Mouse (Mus musculus): Measurements from ENCODE around the gene Atg2a. TPM values are rescaled to one million over a fixed set of nuclear protein-coding genes. Genes with fewer than 3 reads are reported as not detected.

Atg2a gene
- polyA plus RNA-seq, 1 experiment from 2014 or later: 7.0 TPM

DNA sequence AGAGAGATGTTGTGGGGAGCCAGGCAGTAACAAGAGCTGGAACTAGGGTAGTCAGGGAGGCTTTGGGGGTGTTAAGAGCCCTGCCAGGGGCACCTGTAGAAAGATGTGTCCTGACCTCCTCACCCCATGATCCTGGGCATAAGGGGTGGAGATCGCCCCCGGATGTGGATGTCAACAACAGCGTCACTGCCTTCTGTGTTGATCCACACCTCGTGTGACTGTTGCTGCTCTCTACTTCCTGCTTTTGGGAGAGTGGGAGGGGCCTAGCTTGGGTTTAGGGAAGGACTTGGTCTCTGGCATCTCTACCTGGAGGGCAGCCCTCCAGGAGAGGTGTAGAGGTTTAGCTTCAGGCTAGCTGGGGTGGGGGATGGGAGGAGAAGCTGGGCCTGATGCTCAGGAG, 813 bp downstream of the Atg2a start:
- Histone ChIP-seq H3K36me3 (ENCODE audit: insufficient read depth, low read length) (peaks cover 12% of the 10 kb centered on the region), H3K27me3 (ENCODE audit: insufficient read depth, low read length) (no peaks in the 10 kb centered on the region), H3K9me3 (replicated peaks; ENCODE audit: low read length) (no peaks in the 10 kb centered on the region), H3K27ac (peak overlapping the region; percentile 86), H3K4me1 (replicated peaks; ENCODE audit: insufficient read depth, low read length) (peaks cover 9% of the 10 kb centered on the region), H3K4me2 (ENCODE audit: low read length) (peak overlapping the region; percentile 92), H3K4me3 (replicated peaks; ENCODE audit: low read depth, low read length) (peak overlapping the region; percentile 94), H3K9ac (ENCODE audit: low read depth, low read length) (peak overlapping the region; percentile 89)
- ATAC-seq (replicated peaks; ENCODE audit: low FRiP score, low read depth): peak; percentile 41
- 1% methylated on average over 4 of the region's 4 CpGs for WGBS
- DNase-seq (ENCODE audit: low spot score): peak; percentile 71
- no peak for TF ChIP-seq CTCF (IDR thresholded peaks at IDR 0.05; ENCODE audit: low read depth)

- WGBS: 90% methylated on average over 5 of the region's 5 CpGs
- H3K9me3 ChIP-seq (replicated peaks; ENCODE audit: low read length): no peaks in the 10 kb centered on the region
- H3K9ac ChIP-seq (ENCODE audit: low read depth, low read length): no peak overlapping the region
- ATAC-seq (replicated peaks; ENCODE audit: low FRiP score, low read depth) (no peak), DNase-seq (ENCODE audit: low spot score) (no peak)
- H3K4me3 ChIP-seq (replicated peaks; ENCODE audit: low read depth, low read length): no peak overlapping the region
- no peak overlapping the region for H3K4me2 ChIP-seq (ENCODE audit: low read length)
- no peak for TF ChIP-seq CTCF (IDR thresholded peaks at IDR 0.05; ENCODE audit: low read depth)
- peaks cover 9% of the 10 kb centered on the region for H3K4me1 ChIP-seq (replicated peaks; ENCODE audit: insufficient read depth, low read length)
- H3K36me3 ChIP-seq (ENCODE audit: insufficient read depth, low read length): peaks cover 20% of the 10 kb centered on the region
- H3K27me3 ChIP-seq (ENCODE audit: insufficient read depth, low read length): no peaks in the 10 kb centered on the region
- no peak overlapping the region for H3K27ac ChIP-seq
These were observed 1.8 kb downstream of the Atg2a start for GRCm38 (mm10) chr19:6243226-6243625.

- 47% methylated on average over 1 of the region's 1 CpGs for WGBS
- Histone ChIP-seq H3K4me2 (ENCODE audit: low read length) (no peak overlapping the region), H3K4me1 (replicated peaks; ENCODE audit: insufficient read depth, low read length) (peaks cover 9% of the 10 kb centered on the region), H3K4me3 (replicated peaks; ENCODE audit: low read depth, low read length) (no peak overlapping the region), H3K9ac (ENCODE audit: low read depth, low read length) (no peak overlapping the region), H3K27me3 (ENCODE audit: insufficient read depth, low read length) (no peaks in the 10 kb centered on the region), H3K36me3 (ENCODE audit: insufficient read depth, low read length) (peaks cover 34% of the 10 kb centered on the region), H3K9me3 (replicated peaks; ENCODE audit: low read length) (no peaks in the 10 kb centered on the region), H3K27ac (no peak overlapping the region)
- no peak for ATAC-seq (replicated peaks; ENCODE audit: low FRiP score, low read depth)
- DNase-seq (ENCODE audit: low spot score): no peak
- TF ChIP-seq CTCF (IDR thresholded peaks at IDR 0.05; ENCODE audit: low read depth): no peak
These were observed 4.3 kb downstream of the Atg2a start for GRCm38 (mm10) chr19:6245806-6246205.

GRCm38 (mm10) chr19:6247526-6248300, 6.2 kb downstream of the Atg2a start:
- ATAC-seq (replicated peaks; ENCODE audit: low FRiP score, low read depth): no peak
- no peak overlapping the region for H3K4me2 ChIP-seq (ENCODE audit: low read length)
- H3K36me3 ChIP-seq (ENCODE audit: insufficient read depth, low read length): peaks cover 50% of the 10 kb centered on the region
- H3K27me3 ChIP-seq (ENCODE audit: insufficient read depth, low read length): no peaks in the 10 kb centered on the region
- H3K4me3 ChIP-seq (replicated peaks; ENCODE audit: low read depth, low read length): no peak overlapping the region
- WGBS: 92% methylated on average over 29 of the region's 29 CpGs
- H3K9ac ChIP-seq (ENCODE audit: low read depth, low read length): no peak overlapping the region
- peaks cover 3% of the 10 kb centered on the region; the same call in 1 of the 2 replicates for H3K4me1 ChIP-seq (replicated peaks; ENCODE audit: insufficient read depth, low read length)
- no peak for DNase-seq (ENCODE audit: low spot score)
- TF ChIP-seq CTCF (IDR thresholded peaks at IDR 0.05; ENCODE audit: low read depth): no peak
- H3K27ac ChIP-seq: no peak overlapping the region
- H3K9me3 ChIP-seq (replicated peaks; ENCODE audit: low read length): no peaks in the 10 kb centered on the region

DNA sequence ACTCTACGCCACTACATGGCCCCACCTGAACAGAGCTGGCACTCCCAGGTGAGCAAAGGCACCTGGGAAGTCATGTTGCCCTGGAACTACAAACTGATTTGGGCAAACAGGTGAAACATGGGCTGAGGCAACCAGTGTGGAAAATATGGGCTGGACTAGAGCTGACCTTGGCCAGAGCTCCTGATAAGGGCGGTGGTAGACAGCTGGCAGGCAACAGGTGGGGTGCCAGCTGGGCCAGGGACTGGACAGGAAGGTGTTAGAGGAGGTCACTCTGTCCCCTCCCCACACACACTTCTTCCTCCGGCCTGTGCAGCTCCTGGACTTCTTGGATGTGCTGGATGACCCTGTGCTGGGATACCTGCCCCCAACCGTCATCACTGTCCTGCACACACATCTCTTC, 11.6 kb downstream of the Atg2a start:
- Histone ChIP-seq H3K36me3 (ENCODE audit: insufficient read depth, low read length) (peaks cover 82% of the 10 kb centered on the region), H3K9ac (ENCODE audit: low read depth, low read length) (no peak overlapping the region), H3K27me3 (ENCODE audit: insufficient read depth, low read length) (no peaks in the 10 kb centered on the region), H3K27ac (no peak overlapping the region), H3K4me2 (ENCODE audit: low read length) (no peak overlapping the region), H3K9me3 (replicated peaks; ENCODE audit: low read length) (no peaks in the 10 kb centered on the region), H3K4me1 (replicated peaks; ENCODE audit: insufficient read depth, low read length) (no peaks in the 10 kb centered on the region), H3K4me3 (replicated peaks; ENCODE audit: low read depth, low read length) (no peak overlapping the region)
- DNase-seq (ENCODE audit: low spot score): no peak
- WGBS: 88% methylated on average over 4 of the region's 4 CpGs
- TF ChIP-seq CTCF (IDR thresholded peaks at IDR 0.05; ENCODE audit: low read depth): no peak
- no peak for ATAC-seq (replicated peaks; ENCODE audit: low FRiP score, low read depth)

DNA sequence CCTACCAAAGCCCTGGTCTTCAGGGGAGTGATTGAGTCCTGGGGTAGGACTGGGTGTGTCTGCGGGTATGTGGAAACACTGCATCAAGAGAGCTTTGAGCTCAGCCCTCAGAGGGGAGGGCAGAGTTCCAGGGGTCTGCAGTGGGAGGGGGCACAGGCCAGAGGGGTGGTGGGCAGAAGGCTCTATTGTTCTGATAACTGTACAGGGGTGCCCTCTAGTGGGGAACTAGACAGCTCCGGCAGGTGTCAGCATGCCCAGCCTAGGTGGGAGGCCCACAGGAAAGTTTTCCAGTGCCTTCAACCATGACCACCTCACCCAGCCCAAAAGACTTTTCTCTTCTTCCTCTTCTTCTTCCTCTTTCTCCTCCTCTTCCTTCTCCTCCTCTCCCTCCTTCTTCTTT, 19.0 kb downstream of the Atg2a start:
- Histone ChIP-seq H3K9ac (ENCODE audit: low read depth, low read length) (no peak overlapping the region), H3K9me3 (replicated peaks; ENCODE audit: low read length) (no peaks in the 10 kb centered on the region), H3K4me3 (replicated peaks; ENCODE audit: low read depth, low read length) (no peak overlapping the region), H3K27ac (no peak overlapping the region), H3K27me3 (ENCODE audit: insufficient read depth, low read length) (no peaks in the 10 kb centered on the region), H3K4me1 (replicated peaks; ENCODE audit: insufficient read depth, low read length) (no peaks in the 10 kb centered on the region; the same call in 1 of the 2 replicates), H3K36me3 (ENCODE audit: insufficient read depth, low read length) (peaks cover 46% of the 10 kb centered on the region), H3K4me2 (ENCODE audit: low read length) (no peak overlapping the region)
- WGBS: 71% methylated on average over 2 of the region's 2 CpGs
- DNase-seq (ENCODE audit: low spot score) (peak; percentile 54), ATAC-seq (replicated peaks; ENCODE audit: low FRiP score, low read depth) (no peak)
- peak; percentile 55 for TF ChIP-seq CTCF (IDR thresholded peaks at IDR 0.05; ENCODE audit: low read depth)

Measured in kidney, postnatal 0 days (tissue).